Mouse (Mus musculus): ENCODE measurements around the gene Ly6g6c.
A peak's percentile ranks its signal among the peaks of the same experiment; 100 is the strongest.

Ly6g6c gene

GRCm38 (mm10) chr17:35058911-35059892 lies 6.0 kb upstream of the Ly6g6c start, which contains the start of gene Ddah2:
Ddah2 (plus strand) TSS chr17:35059035.
- DNase-seq (ENCODE audit: low read depth, low spot score) = peak; percentile 86
- peaks cover 11% of the 10 kb centered on the region for H3K36me3 ChIP-seq (ENCODE audit: control insufficient read depth, insufficient read depth, low read length, poor library complexity, severe bottlenecking)

GRCm38 (mm10) chr17:35060071-35060470 lies 5.1 kb upstream of the Ly6g6c start:
- no peak for DNase-seq (ENCODE audit: low read depth, low spot score)
- H3K36me3 ChIP-seq (ENCODE audit: control insufficient read depth, insufficient read depth, low read length, poor library complexity, severe bottlenecking) = peaks cover 8% of the 10 kb centered on the region
- H3K27me3 ChIP-seq (ENCODE audit: control insufficient read depth, insufficient read depth, low read length, poor library complexity, severe bottlenecking) = no peaks in the 10 kb centered on the region

More at GRCm38 (mm10) chr17:35058911-35059892, 6.0 kb upstream of the Ly6g6c start, which contains the start of gene Ddah2:
- no peaks in the 10 kb centered on the region for H3K27me3 ChIP-seq (ENCODE audit: control insufficient read depth, insufficient read depth, low read length, poor library complexity, severe bottlenecking)

GRCm38 (mm10) chr17:35060737-35061297 lies 4.4 kb upstream of the Ly6g6c start:
- no peak for DNase-seq (ENCODE audit: low read depth, low spot score)
- no peaks in the 10 kb centered on the region for H3K27me3 ChIP-seq (ENCODE audit: control insufficient read depth, insufficient read depth, low read length, poor library complexity, severe bottlenecking)
- peaks cover 5% of the 10 kb centered on the region for H3K36me3 ChIP-seq (ENCODE audit: control insufficient read depth, insufficient read depth, low read length, poor library complexity, severe bottlenecking)

- Histone ChIP-seq H3K27me3 (ENCODE audit: control insufficient read depth, insufficient read depth, low read length, poor library complexity, severe bottlenecking) (no peaks in the 10 kb centered on the region), H3K36me3 (ENCODE audit: control insufficient read depth, insufficient read depth, low read length, poor library complexity, severe bottlenecking) (peaks cover 5% of the 10 kb centered on the region)
- no peak for DNase-seq (ENCODE audit: low read depth, low spot score)
Observed at GRCm38 (mm10) chr17:35061299-35061698, 3.9 kb upstream of the Ly6g6c start.

- no peaks in the 10 kb centered on the region for H3K27me3 ChIP-seq (ENCODE audit: control insufficient read depth, insufficient read depth, low read length, poor library complexity, severe bottlenecking)
- no peaks in the 10 kb centered on the region; the same call in 1 of the 2 replicates for H3K36me3 ChIP-seq (ENCODE audit: control insufficient read depth, insufficient read depth, low read length, poor library complexity, severe bottlenecking)
- DNase-seq (ENCODE audit: low read depth, low spot score) = no peak
Observed at GRCm38 (mm10) chr17:35063466-35063865, 1.7 kb upstream of the Ly6g6c start.

GRCm38 (mm10) chr17:35064378-35064877 lies 760 bp upstream of the Ly6g6c start:
- no peaks in the 10 kb centered on the region for H3K27me3 ChIP-seq (ENCODE audit: control insufficient read depth, insufficient read depth, low read length, poor library complexity, severe bottlenecking)
- no peaks in the 10 kb centered on the region for H3K36me3 ChIP-seq (ENCODE audit: control insufficient read depth, insufficient read depth, low read length, poor library complexity, severe bottlenecking)
- DNase-seq (ENCODE audit: low read depth, low spot score) = no peak

- H3K27me3 ChIP-seq (ENCODE audit: control insufficient read depth, insufficient read depth, low read length, poor library complexity, severe bottlenecking) = no peaks in the 10 kb centered on the region
- no peaks in the 10 kb centered on the region for H3K36me3 ChIP-seq (ENCODE audit: control insufficient read depth, insufficient read depth, low read length, poor library complexity, severe bottlenecking)
- no peak for DNase-seq (ENCODE audit: low read depth, low spot score)
Observed at GRCm38 (mm10) chr17:35066084-35066483, 896 bp downstream of the Ly6g6c start, which contains the start of gene Mpig6b. Mpig6b (minus strand) TSS chr17:35066184.

- H3K27me3 ChIP-seq (ENCODE audit: control insufficient read depth, insufficient read depth, low read length, poor library complexity, severe bottlenecking) = no peaks in the 10 kb centered on the region
- H3K36me3 ChIP-seq (ENCODE audit: control insufficient read depth, insufficient read depth, low read length, poor library complexity, severe bottlenecking) = no peaks in the 10 kb centered on the region
- no peak for DNase-seq (ENCODE audit: low read depth, low spot score)
Observed at GRCm38 (mm10) chr17:35068213-35068914, 3.2 kb downstream of the Ly6g6c start.

- DNase-seq (ENCODE audit: low read depth, low spot score) = no peak
- Histone ChIP-seq H3K27me3 (ENCODE audit: control insufficient read depth, insufficient read depth, low read length, poor library complexity, severe bottlenecking) (no peaks in the 10 kb centered on the region), H3K36me3 (ENCODE audit: control insufficient read depth, insufficient read depth, low read length, poor library complexity, severe bottlenecking) (no peaks in the 10 kb centered on the region)
Observed at GRCm38 (mm10) chr17:35070556-35071229, 5.5 kb downstream of the Ly6g6c start.

- H3K27me3 ChIP-seq (ENCODE audit: control insufficient read depth, insufficient read depth, low read length, poor library complexity, severe bottlenecking) = no peaks in the 10 kb centered on the region
- DNase-seq (ENCODE audit: low read depth, low spot score) = no peak
- H3K36me3 ChIP-seq (ENCODE audit: control insufficient read depth, insufficient read depth, low read length, poor library complexity, severe bottlenecking) = no peaks in the 10 kb centered on the region
Observed at GRCm38 (mm10) chr17:35071454-35071853, 6.3 kb downstream of the Ly6g6c start.

GRCm38 (mm10) chr17:35074097-35074496 lies 8.9 kb downstream of the Ly6g6c start:
- no peaks in the 10 kb centered on the region; the same call in 1 of the 2 replicates for H3K27me3 ChIP-seq (ENCODE audit: control insufficient read depth, insufficient read depth, low read length, poor library complexity, severe bottlenecking)
- no peak for DNase-seq (ENCODE audit: low read depth, low spot score)
- H3K36me3 ChIP-seq (ENCODE audit: control insufficient read depth, insufficient read depth, low read length, poor library complexity, severe bottlenecking) = no peaks in the 10 kb centered on the region

- no peak for DNase-seq (ENCODE audit: low read depth, low spot score)
- no peaks in the 10 kb centered on the region for H3K36me3 ChIP-seq (ENCODE audit: control insufficient read depth, insufficient read depth, low read length, poor library complexity, severe bottlenecking)
- H3K27me3 ChIP-seq (ENCODE audit: control insufficient read depth, insufficient read depth, low read length, poor library complexity, severe bottlenecking) = no peaks in the 10 kb centered on the region; the same call in 1 of the 2 replicates
Observed at GRCm38 (mm10) chr17:35076507-35077176, 11.5 kb downstream of the Ly6g6c start, which contains the start of gene Ly6g6e. Ly6g6e (plus strand) TSS chr17:35076902.

GRCm38 (mm10) chr17:35077285-35077684 lies 12.1 kb downstream of the Ly6g6c start:
- DNase-seq (ENCODE audit: low read depth, low spot score) = no peak

More at GRCm38 (mm10) chr17:35077285-35077684, 12.1 kb downstream of the Ly6g6c start:
- Histone ChIP-seq H3K27me3 (ENCODE audit: control insufficient read depth, insufficient read depth, low read length, poor library complexity, severe bottlenecking) (no peaks in the 10 kb centered on the region; the same call in 1 of the 2 replicates), H3K36me3 (ENCODE audit: control insufficient read depth, insufficient read depth, low read length, poor library complexity, severe bottlenecking) (no peaks in the 10 kb centered on the region)

Measured in splenic B cell, adult 2 months (primary cell).